Comparison of ENCODE assay signal across 12 mouse cellular contexts in genomic region chr5:29107276-29107675, GRCm38 (mm10).
"Had no signal": no experiment of that assay in that cellular context is flagged by ENCODE, and none has a peak within 500 bp of the region (broad histone marks: within the 10 kb centered on the region; RNA-seq: fewer than 3 reads in every experiment).

No protein-coding gene starts in this region.

- DNase-seq: lung, adult 18-20 months; lung, embryonic 14.5 days; lung, postnatal 10 days; lung, postnatal 4 days; midbrain, embryonic 14.5 days; right cerebral cortex, adult 18-20 months; right cerebral cortex, postnatal 25 days; right cerebral cortex, postnatal 4 days; spleen, adult 18-20 months; thymus, adult 18-20 months; thymus, postnatal 14 days; thymus, postnatal 36 days had no signal
